19 mouse cellular contexts compared by ENCODE assay signal in genomic region chr9:62466742-62467412, GRCm38 (mm10).
DNase-seq lines count a peak whose midpoint lies in the region; ATAC-seq and TF ChIP-seq lines count a peak whose summit lies in the region.
"Had no signal": no experiment of that assay in that cellular context is flagged by ENCODE, and none has a peak within 500 bp of the region (broad histone marks: within the 10 kb centered on the region; RNA-seq: fewer than 3 reads in every experiment).

No protein-coding gene starts in this region.

- ATAC-seq in hindbrain, embryonic 12.5 days (ENCODE audit: low FRiP score): no peak
- no peak for ATAC-seq in hindbrain, embryonic 13.5 days (ENCODE audit: low FRiP score)
- ATAC-seq in neural tube, embryonic 13.5 days (ENCODE audit: low read depth): no peak
- ATAC-seq: CD4-positive, CD25-positive, alpha-beta regulatory T cell, adult 4 months had no signal

- H3K9ac ChIP-seq in hindbrain, embryonic 12.5 days: 0 out of 2 replicates have a peak overlapping the region, but pooled peaks have one; percentile 23
- H3K9ac ChIP-seq in hindbrain, embryonic 13.5 days: no peak overlapping the region
- H3K9ac ChIP-seq in neural tube, embryonic 13.5 days: peak overlapping the region; percentile 43; the same call in 1 of the 2 replicates
- H3K9ac ChIP-seq: embryonic facial prominence, embryonic 15.5 days; forebrain, embryonic 12.5 days; heart, embryonic 15.5 days; hindbrain, embryonic 15.5 days; liver, postnatal 0 days; stomach, embryonic 15.5 days had no signal

- no peak overlapping the region for H3K4me3 ChIP-seq in cerebellum, adult 2 months (replicated peaks; ENCODE audit: insufficient read depth, low read depth, low read length)
- no peak overlapping the region for H3K4me3 ChIP-seq in hindbrain, embryonic 12.5 days
- H3K4me3 ChIP-seq in hindbrain, embryonic 13.5 days: no peak overlapping the region
- no peak overlapping the region for H3K4me3 ChIP-seq in neural tube, embryonic 13.5 days
- H3K4me3 ChIP-seq: embryonic facial prominence, embryonic 15.5 days; forebrain, embryonic 12.5 days; heart, embryonic 15.5 days; hindbrain, embryonic 15.5 days; stomach, embryonic 15.5 days had no signal

- H3K27me3 ChIP-seq in cerebellum, adult 2 months (ENCODE audit: control insufficient read depth, insufficient read depth, low read length): no peaks in the 10 kb centered on the region
- no peaks in the 10 kb centered on the region for H3K27me3 ChIP-seq in hindbrain, embryonic 12.5 days
- H3K27me3 ChIP-seq in hindbrain, embryonic 13.5 days: no peaks in the 10 kb centered on the region
- H3K27me3 ChIP-seq in neural tube, embryonic 13.5 days: no peaks in the 10 kb centered on the region
- H3K27me3 ChIP-seq: embryonic facial prominence, embryonic 15.5 days; forebrain, embryonic 12.5 days; heart, embryonic 15.5 days; hindbrain, embryonic 15.5 days; stomach, embryonic 15.5 days had no signal

- no peak overlapping the region for H3K4me2 ChIP-seq in hindbrain, embryonic 12.5 days (replicated peaks)
- H3K4me2 ChIP-seq in hindbrain, embryonic 13.5 days: no peak overlapping the region
- H3K4me2 ChIP-seq in neural tube, embryonic 13.5 days: no peak overlapping the region
- H3K4me2 ChIP-seq: embryonic facial prominence, embryonic 15.5 days; forebrain, embryonic 12.5 days; heart, embryonic 15.5 days; hindbrain, embryonic 15.5 days; stomach, embryonic 15.5 days had no signal

- H3K36me3 ChIP-seq in hindbrain, embryonic 12.5 days: no peaks in the 10 kb centered on the region
- no peaks in the 10 kb centered on the region for H3K36me3 ChIP-seq in hindbrain, embryonic 13.5 days
- no peaks in the 10 kb centered on the region for H3K36me3 ChIP-seq in neural tube, embryonic 13.5 days
- H3K36me3 ChIP-seq: embryonic facial prominence, embryonic 15.5 days; forebrain, embryonic 12.5 days; heart, embryonic 15.5 days; hindbrain, embryonic 15.5 days; stomach, embryonic 15.5 days had no signal

- DNase-seq in cerebellum, adult 2 months: peak; percentile 25 to 52
- no peak for DNase-seq in cerebellum, adult 9-11 months
- no peak for DNase-seq in neural tube, embryonic 10.5 days (ENCODE audit: extremely low spot score, low spot score)
- no peak for DNase-seq in thymus, postnatal 0 days (ENCODE audit: low spot score)
- no peak for DNase-seq in cerebellum, postnatal 25 days
- DNase-seq: adrenal gland, postnatal 14 days; cerebellum, adult 11-12 months; kidney, adult 18-20 months; liver; liver, postnatal 0 days had no signal

- H3K9me3 ChIP-seq in hindbrain, embryonic 12.5 days (replicated peaks): no peaks in the 10 kb centered on the region
- no peaks in the 10 kb centered on the region for H3K9me3 ChIP-seq in hindbrain, embryonic 13.5 days
- no peaks in the 10 kb centered on the region for H3K9me3 ChIP-seq in neural tube, embryonic 13.5 days
- H3K9me3 ChIP-seq: embryonic facial prominence, embryonic 15.5 days; forebrain, embryonic 12.5 days; heart, embryonic 15.5 days; hindbrain, embryonic 15.5 days; stomach, embryonic 15.5 days had no signal

- peaks cover 78% of the 10 kb centered on the region for H3K4me1 ChIP-seq in cerebellum, adult 2 months (ENCODE audit: control insufficient read depth, insufficient read depth, low read length)
- peaks cover 29% of the 10 kb centered on the region for H3K4me1 ChIP-seq in hindbrain, embryonic 12.5 days
- peaks cover 34% of the 10 kb centered on the region for H3K4me1 ChIP-seq in hindbrain, embryonic 13.5 days (replicated peaks)
- peaks cover 42% of the 10 kb centered on the region for H3K4me1 ChIP-seq in neural tube, embryonic 13.5 days (replicated peaks)
- H3K4me1 ChIP-seq: embryonic facial prominence, embryonic 15.5 days; heart, embryonic 15.5 days; stomach, embryonic 15.5 days had no signal

- no peak for TF ChIP-seq CTCF in cerebellum, adult 2 months (IDR thresholded peaks at IDR 0.05; ENCODE audit: borderline replicate concordance, insufficient read depth, low read depth, low read length)

- TF ChIP-seq POLR2A in cerebellum, adult 2 months (IDR thresholded peaks at IDR 0.05; ENCODE audit: borderline replicate concordance, insufficient read depth, low read length): no peak

- H3K27ac ChIP-seq in cerebellum, adult 2 months (ENCODE audit: insufficient read depth, low read length): peak overlapping the region; percentile 81
- no peak overlapping the region for H3K27ac ChIP-seq in hindbrain, embryonic 12.5 days
- H3K27ac ChIP-seq in hindbrain, embryonic 13.5 days: no peak overlapping the region
- H3K27ac ChIP-seq in neural tube, embryonic 13.5 days (replicated peaks): peak overlapping the region; percentile 10; the same call in 1 of the 2 replicates
- H3K27ac ChIP-seq: embryonic facial prominence, embryonic 15.5 days; forebrain, embryonic 12.5 days; heart, embryonic 15.5 days; hindbrain, embryonic 15.5 days; stomach, embryonic 15.5 days had no signal

- 39% methylated on average over 11 of the region's 11 CpGs for WGBS in cerebellum, adult 2 months
- WGBS in hindbrain, embryonic 12.5 days: 87% methylated on average over 11 of the region's 11 CpGs
- WGBS in hindbrain, embryonic 13.5 days: 86% methylated on average over 11 of the region's 11 CpGs
- WGBS in neural tube, embryonic 13.5 days: 80% methylated on average over 11 of the region's 11 CpGs

Comparison
In these comparisons a context has a peak if more than half of its experiments do, and no peak if none do; other contexts are left out.
1. DNase-seq: peak in cerebellum, adult 2 months (2 of 2); none in cerebellum, adult 9-11 months (single experiment), neural tube, embryonic 10.5 days (single experiment), thymus, postnatal 0 days (single experiment) and cerebellum, postnatal 25 days (0 of 2).
2. H3K27ac ChIP-seq: peak in cerebellum, adult 2 months (single experiment) and neural tube, embryonic 13.5 days (single experiment); none in hindbrain, embryonic 12.5 days (single experiment) and hindbrain, embryonic 13.5 days (single experiment).